Mouse (Mus musculus): ENCODE measurements at regions not wholly inside any gene's neighbourhood (a gene's known extent, or its start where the extent isn't known, plus 50 kb on each side); places are given as distances from the start of the nearest gene placed in this dataset.

DNA sequence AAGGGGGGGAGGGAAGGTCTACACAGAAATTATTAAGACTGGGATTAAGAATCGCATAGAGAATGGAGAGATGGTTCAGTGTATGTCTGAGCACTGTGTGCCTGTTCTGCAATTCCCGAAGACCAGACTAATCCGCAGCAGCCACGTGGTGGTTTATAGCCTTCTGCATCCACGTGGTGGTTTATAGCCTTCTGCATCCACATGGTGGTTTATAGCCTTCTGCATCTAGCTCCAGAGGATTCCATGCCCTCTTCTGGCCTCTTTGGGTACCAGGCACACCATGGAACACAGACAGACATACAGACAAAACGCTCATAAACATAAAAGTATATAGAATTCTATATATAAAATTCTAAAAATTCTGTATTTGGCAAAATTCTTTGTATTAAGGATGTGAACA, 94.1 kb upstream of the Irx3 start:
- TF ChIP-seq CTCF (conservative IDR thresholded peaks at IDR 0.05; ENCODE audit: low read length) (no peak), NANOG (IDR thresholded peaks at IDR 0.05; ENCODE audit: borderline replicate concordance, low read length) (no peak)

Measured in E14TG2a.4 (cell line).